Mouse (Mus musculus) kidney, postnatal 0 days (tissue): Measurements from ENCODE around the gene Hdgf. TPM values are rescaled to one million over a fixed set of nuclear protein-coding genes. Genes with fewer than 3 reads are reported as not detected.
A peak's percentile ranks its signal among the peaks of the same experiment; 100 is the strongest.

Experiments
- ATAC-seq: fragments of 200-750 bp; cut with Nextera tagmentation; replicated peaks from 2 replicates; pipeline ENCODE4 v1.8.0; 2017; ENCODE audit warnings: low read depth, moderate number of reproducible peaks, moderate TSS enrichment, moderate library complexity; ENCODE audit not compliant: low FRiP score
- DNase-seq: peaks from one replicate; pipeline ENCODE4 v3.0.0-alpha.2; 2016; ENCODE audit warnings: low spot score
- H3K27ac ChIP-seq: fragments of 300-500 bp; sonication (generic); 2 replicates; pipeline ENCODE4 v1.5.1; 2014; ENCODE audit warnings: mild to moderate bottlenecking
- H3K27me3 ChIP-seq: fragments of 300-500 bp; sonication (generic); 2 replicates; pipeline ENCODE4 v1.6.1; 2014; ENCODE audit warnings: low read length, mixed read lengths; ENCODE audit not compliant: insufficient read depth
- H3K36me3 ChIP-seq: fragments of 300-500 bp; sonication (generic); 2 replicates; pipeline ENCODE4 v1.6.1; 2014; ENCODE audit warnings: low read length, mixed read lengths; ENCODE audit not compliant: insufficient read depth
- H3K4me1 ChIP-seq: fragments of 300-500 bp; sonication (generic); replicated peaks from 2 replicates; pipeline ENCODE4 v1.6.1; 2014; ENCODE audit warnings: antibody characterized with exemption, low read length, mixed read lengths; ENCODE audit not compliant: insufficient read depth
- H3K4me2 ChIP-seq: fragments of 300-500 bp; sonication (generic); 2 replicates; pipeline ENCODE4 v1.6.1; 2014; ENCODE audit warnings: mild to moderate bottlenecking, low read length, moderate library complexity, mixed read lengths
- H3K4me3 ChIP-seq: fragments of 300-500 bp; sonication (generic); replicated peaks from 2 replicates; pipeline ENCODE4 v1.5.1; 2014; ENCODE audit warnings: low read depth, low read length
- H3K9ac ChIP-seq: fragments of 300-500 bp; sonication (generic); 2 replicates; pipeline ENCODE4 v1.6.1; 2014; ENCODE audit warnings: low read depth, low read length
- H3K9me3 ChIP-seq: fragments of 300-500 bp; sonication (generic); replicated peaks from 2 replicates; pipeline ENCODE4 v1.6.1; 2016; ENCODE audit warnings: low read length, inconsistent platforms, mixed read lengths
- CTCF ChIP-seq: IDR thresholded peaks from 2 replicates; pipeline ENCODE4 v1.5.1; 2016; ENCODE audit warnings: antibody characterized with exemption, low read depth, mild to moderate bottlenecking, moderate library complexity
- WGBS: fragments of 180-500 bp; shearing (Covaris S2); extraction: QIAGEN DNeasy Blood & Tissue Kit; methylation state at CpG from one replicate; pipeline ENCODE4 v1.1.7; 2014; 5-methylcytosine and 5-hydroxymethylcytosine counted together
- polyA plus RNA-seq: library from polyadenylated mRNA; unstranded; fragments of >200 nt; fragmentation: Nextera tagmentation; extraction: Ambion mirVana; gene quantifications from 2 replicates; pipeline ENCODE4 v1.2.1, GENCODE M21; 2015

Gene Hdgf
- polyA plus RNA-seq, 1 experiment from 2014 or later = 193 TPM

DNA sequence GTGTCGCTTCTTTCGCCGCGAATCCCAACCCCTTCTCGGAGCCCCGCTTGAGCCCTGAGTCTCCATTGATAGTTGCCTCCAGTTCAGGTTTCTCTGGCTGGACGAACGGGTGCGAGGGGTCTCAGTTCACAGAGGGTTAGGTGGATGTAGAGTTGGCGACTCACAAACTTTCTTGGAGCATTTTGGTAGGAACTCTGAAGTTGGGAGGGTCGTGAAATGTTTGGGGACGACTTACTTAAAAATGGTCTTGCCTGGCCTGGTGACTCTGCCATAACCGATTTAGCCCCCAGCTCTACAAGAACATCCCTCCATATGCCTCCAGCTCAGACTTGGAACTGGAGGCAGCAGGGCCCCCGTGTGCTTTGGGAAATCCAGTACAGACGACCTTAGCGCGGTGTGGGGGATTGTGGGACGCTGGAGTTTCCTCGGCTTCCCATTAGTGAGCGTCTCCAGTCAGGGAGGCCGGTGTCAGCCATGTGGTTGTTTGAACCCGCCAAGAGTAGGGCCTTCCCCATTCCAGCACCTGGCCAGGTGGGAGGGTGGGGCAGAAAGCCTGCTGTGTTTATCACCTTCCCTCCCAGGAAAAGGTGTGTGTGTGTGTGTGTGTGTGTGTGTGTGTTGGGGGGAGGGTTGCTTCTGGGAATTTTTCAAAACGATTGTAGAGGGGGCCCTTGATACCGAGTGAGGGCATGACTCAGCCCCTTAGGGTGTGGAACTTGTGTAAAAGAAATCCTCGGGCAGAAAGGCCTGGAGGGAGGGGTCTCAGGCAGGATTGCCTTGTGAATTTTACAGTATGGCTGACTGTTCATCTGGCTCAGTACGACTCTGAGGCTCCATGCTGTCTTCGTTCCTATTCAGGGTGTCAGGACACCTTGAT lies 1.1 kb downstream of the Hdgf start:
- under 1% methylated on average over 27 of the region's 27 CpGs for WGBS
- Histone ChIP-seq H3K9me3 (no peaks in the 10 kb centered on the region), H3K27me3 (no peaks in the 10 kb centered on the region), H3K9ac (peak overlapping the region; percentile 89), H3K4me3 (peak overlapping the region; percentile 83), H3K27ac (peak overlapping the region; percentile 96), H3K4me2 (peak overlapping the region; percentile 59), H3K36me3 (no peaks in the 10 kb centered on the region), H3K4me1 (peaks cover 34% of the 10 kb centered on the region)
- DNase-seq (peak; percentile 58), ATAC-seq (no peak)
- TF ChIP-seq CTCF = no peak

DNA sequence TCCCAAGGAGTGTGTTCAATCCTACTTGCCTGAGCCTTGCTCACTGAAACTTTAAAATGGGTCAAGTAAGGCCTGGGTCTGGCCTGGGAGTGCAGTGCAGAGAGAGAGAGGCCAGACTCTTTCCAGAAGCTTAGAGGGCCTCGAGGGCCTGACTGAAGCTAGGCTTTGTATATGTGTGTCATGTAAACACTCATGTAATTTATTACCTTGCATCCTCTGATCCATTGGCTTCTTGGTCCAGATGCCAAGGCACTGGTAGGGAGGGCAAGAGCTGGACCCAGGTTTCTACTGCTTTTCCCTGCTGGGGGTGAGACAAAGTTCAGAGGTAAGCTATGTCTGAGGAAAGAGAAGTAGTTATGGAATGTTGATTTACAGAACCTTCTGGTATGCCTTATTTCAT lies 1.8 kb downstream of the Hdgf start:
- peak overlapping the region; percentile 83 for H3K4me3 ChIP-seq
- H3K9ac ChIP-seq = peak overlapping the region; percentile 89
- no peaks in the 10 kb centered on the region for H3K36me3 ChIP-seq
- WGBS = 0% methylated on average over 1 of the region's 1 CpGs
- H3K27ac ChIP-seq = peak overlapping the region; percentile 96
- H3K4me1 ChIP-seq = peaks cover 34% of the 10 kb centered on the region
- H3K27me3 ChIP-seq = no peaks in the 10 kb centered on the region
- DNase-seq (peak; percentile 43), ATAC-seq (no peak)
- no peaks in the 10 kb centered on the region for H3K9me3 ChIP-seq
- peak overlapping the region; percentile 59 for H3K4me2 ChIP-seq
- TF ChIP-seq CTCF = no peak

DNA sequence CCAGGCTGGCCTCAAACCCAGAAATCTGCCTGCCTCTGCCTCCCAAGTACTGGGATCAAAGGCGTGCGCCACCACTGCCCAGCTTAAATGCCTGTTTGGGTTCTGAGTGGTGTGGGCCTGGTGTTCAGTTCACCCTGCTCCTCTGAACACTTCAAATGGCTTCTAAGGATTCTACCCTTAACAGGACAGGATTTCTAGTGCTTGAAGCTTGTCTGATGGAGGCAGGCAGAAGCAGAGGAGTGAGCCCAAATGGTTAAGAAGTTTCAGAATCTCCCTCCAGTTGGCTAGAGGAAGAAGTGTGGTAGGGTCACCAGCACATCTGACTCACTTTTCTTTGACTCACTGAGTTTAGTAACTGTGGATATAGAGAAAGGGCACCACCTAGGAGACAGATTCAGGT lies 3.3 kb downstream of the Hdgf start:
- WGBS = 91% methylated on average over 2 of the region's 2 CpGs
- Histone ChIP-seq H3K27ac (peak overlapping the region; percentile 96), H3K4me1 (peaks cover 34% of the 10 kb centered on the region), H3K9me3 (no peaks in the 10 kb centered on the region), H3K9ac (no peak overlapping the region), H3K4me3 (no peak overlapping the region), H3K27me3 (no peaks in the 10 kb centered on the region), H3K4me2 (peak overlapping the region; percentile 62), H3K36me3 (0 out of 2 replicates have a peak, but pooled peaks cover 9% of the 10 kb centered on the region)
- TF ChIP-seq CTCF = no peak
- ATAC-seq (no peak), DNase-seq (no peak)

DNA sequence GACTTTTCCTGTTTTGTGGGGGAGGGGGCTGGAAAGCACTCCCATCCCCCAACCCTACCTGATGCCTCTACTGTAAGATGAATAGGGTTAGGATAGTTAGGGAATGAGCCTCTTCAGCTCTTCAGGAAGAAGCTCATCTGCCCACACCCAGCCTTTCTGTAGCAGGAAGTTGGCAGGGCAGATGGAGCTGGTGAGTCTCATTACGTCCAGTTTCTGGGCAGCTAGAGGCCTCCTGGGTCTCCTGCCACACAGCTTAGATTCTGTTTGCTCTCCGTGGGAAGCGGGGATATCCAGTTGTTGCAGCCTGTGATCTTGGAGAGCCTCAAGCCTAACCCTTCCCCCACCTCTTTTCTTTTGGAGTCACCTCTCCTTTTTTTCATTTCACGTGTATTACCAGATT lies 3.8 kb downstream of the Hdgf start:
- TF ChIP-seq CTCF = no peak
- Histone ChIP-seq H3K4me3 (peak overlapping the region; percentile 32; the same call in 1 of the 2 replicates), H3K4me2 (peak overlapping the region; percentile 62), H3K4me1 (peaks cover 34% of the 10 kb centered on the region), H3K9me3 (no peaks in the 10 kb centered on the region), H3K27me3 (no peaks in the 10 kb centered on the region), H3K9ac (peak overlapping the region; percentile 46), H3K27ac (peak overlapping the region; percentile 96), H3K36me3 (peaks cover 14% of the 10 kb centered on the region; the same call in 1 of the 2 replicates)
- DNase-seq = no peak
- 6% methylated on average over 4 of the region's 4 CpGs for WGBS
- no peak for ATAC-seq

DNA sequence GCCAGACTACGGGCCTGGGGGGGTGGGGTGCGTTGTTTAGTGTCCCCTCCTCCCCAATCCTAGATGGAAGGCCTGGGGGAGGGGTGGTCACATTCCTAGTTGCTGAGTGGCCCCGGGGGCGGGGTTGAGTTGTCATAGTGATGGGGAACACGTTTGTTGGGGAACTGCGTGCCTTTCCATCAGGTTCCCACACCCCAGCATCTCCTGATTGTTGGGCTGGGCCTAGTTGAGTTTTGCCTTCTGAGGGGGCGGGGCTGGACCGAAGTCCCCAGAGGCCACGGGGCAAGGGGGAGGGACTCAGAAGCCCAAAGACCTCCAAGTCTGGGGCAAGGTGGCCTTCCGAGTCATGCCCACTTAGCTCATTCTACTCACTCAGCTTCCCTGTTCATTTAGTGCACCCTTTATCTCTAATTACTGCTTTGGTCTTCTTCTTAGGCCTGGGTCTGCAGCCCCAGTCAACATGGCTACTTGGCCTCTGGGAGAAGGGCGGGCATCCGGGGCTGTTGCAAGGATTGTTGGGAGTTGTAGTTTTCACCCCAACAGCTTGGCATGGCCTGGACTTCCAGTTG lies 4.5 kb downstream of the Hdgf start:
- ATAC-seq = peak; percentile 57
- peaks cover 34% of the 10 kb centered on the region for H3K4me1 ChIP-seq
- H3K27ac ChIP-seq = peak overlapping the region; percentile 96
- peak; percentile 96 for DNase-seq
- peak overlapping the region; percentile 62 for H3K4me2 ChIP-seq
- H3K4me3 ChIP-seq = peak overlapping the region; percentile 32
- WGBS = 5% methylated on average over 12 of the region's 12 CpGs
- no peaks in the 10 kb centered on the region for H3K9me3 ChIP-seq
- TF ChIP-seq CTCF = no peak
- no peaks in the 10 kb centered on the region for H3K27me3 ChIP-seq
- peaks cover 21% of the 10 kb centered on the region; the same call in 1 of the 2 replicates for H3K36me3 ChIP-seq
- peak overlapping the region; percentile 46 for H3K9ac ChIP-seq

DNA sequence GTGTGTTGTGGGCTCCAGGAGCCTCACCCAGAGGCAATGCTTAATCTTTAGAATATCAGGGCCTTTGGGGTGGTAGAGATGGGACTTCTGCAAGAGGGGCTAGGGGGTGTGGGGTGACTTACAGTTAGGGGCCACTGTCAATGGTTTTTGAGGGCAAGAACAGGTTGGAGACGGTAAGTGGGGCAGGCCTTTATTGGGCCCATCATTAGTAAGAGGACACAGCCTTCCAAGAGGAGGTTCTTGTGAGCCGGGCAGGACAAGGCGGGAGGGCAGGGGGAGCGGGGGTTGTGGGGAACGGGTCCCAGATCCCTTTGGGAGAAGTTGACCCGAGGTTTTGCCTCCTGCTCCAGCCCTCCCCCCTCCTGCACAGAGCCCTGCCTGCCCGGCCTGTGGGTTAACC lies 7.4 kb downstream of the Hdgf start:
- H3K9ac ChIP-seq = no peak overlapping the region
- no peak overlapping the region for H3K27ac ChIP-seq
- no peak overlapping the region for H3K4me2 ChIP-seq
- peaks cover 23% of the 10 kb centered on the region for H3K4me1 ChIP-seq
- TF ChIP-seq CTCF = no peak
- no peaks in the 10 kb centered on the region for H3K9me3 ChIP-seq
- peaks cover 37% of the 10 kb centered on the region for H3K36me3 ChIP-seq
- H3K4me3 ChIP-seq = no peak overlapping the region
- H3K27me3 ChIP-seq = no peaks in the 10 kb centered on the region
- no peak for ATAC-seq
- 87% methylated on average over 6 of the region's 7 CpGs for WGBS
- no peak for DNase-seq
